Mouse (Mus musculus): ENCODE measurements around the gene Ccdc12. TPM values are rescaled to one million over a fixed set of nuclear protein-coding genes. Genes with fewer than 3 reads are reported as not detected.

The Ccdc12 gene
- polyA plus RNA-seq, 1 experiment from 2014 or later = 138 TPM

- Histone ChIP-seq H3K4me3 (ENCODE audit: low read depth, low read length) (no peak overlapping the region), H3K9ac (replicated peaks; ENCODE audit: low read depth, low read length) (no peak overlapping the region), H3K27me3 (ENCODE audit: control insufficient read depth, insufficient read depth, low read length) (no peaks in the 10 kb centered on the region), H3K9me3 (ENCODE audit: control insufficient read depth, low read depth, low read length) (no peaks in the 10 kb centered on the region), H3K4me2 (replicated peaks; ENCODE audit: low read depth, low read length) (no peak overlapping the region), H3K36me3 (ENCODE audit: control insufficient read depth, insufficient read depth, low read length) (peaks cover 11% of the 10 kb centered on the region), H3K27ac (ENCODE audit: low read length) (no peak overlapping the region), H3K4me1 (ENCODE audit: control insufficient read depth, insufficient read depth, low read length) (no peaks in the 10 kb centered on the region)
- no peak for ATAC-seq (ENCODE audit: insufficient number of reproducible peaks, insufficient read depth, low FRiP score, low read depth)
- WGBS = 96% methylated on average over 1 of the region's 1 CpGs
Observed at GRCm38 (mm10) chr9:110711532-110711931, 55.2 kb downstream of the Ccdc12 start.

GRCm38 (mm10) chr9:110711996-110712395 lies 55.7 kb downstream of the Ccdc12 start:
- H3K4me1 ChIP-seq (ENCODE audit: control insufficient read depth, insufficient read depth, low read length) = no peaks in the 10 kb centered on the region
- H3K9ac ChIP-seq (replicated peaks; ENCODE audit: low read depth, low read length) = no peak overlapping the region
- no peak for ATAC-seq (ENCODE audit: insufficient number of reproducible peaks, insufficient read depth, low FRiP score, low read depth)
- H3K4me2 ChIP-seq (replicated peaks; ENCODE audit: low read depth, low read length) = no peak overlapping the region
- H3K4me3 ChIP-seq (ENCODE audit: low read depth, low read length) = no peak overlapping the region
- H3K9me3 ChIP-seq (ENCODE audit: control insufficient read depth, low read depth, low read length) = no peaks in the 10 kb centered on the region
- 91% methylated on average over 6 of the region's 6 CpGs for WGBS
- peaks cover 8% of the 10 kb centered on the region for H3K36me3 ChIP-seq (ENCODE audit: control insufficient read depth, insufficient read depth, low read length)
- no peaks in the 10 kb centered on the region for H3K27me3 ChIP-seq (ENCODE audit: control insufficient read depth, insufficient read depth, low read length)
- H3K27ac ChIP-seq (ENCODE audit: low read length) = no peak overlapping the region

- H3K27me3 ChIP-seq (ENCODE audit: control insufficient read depth, insufficient read depth, low read length) = no peaks in the 10 kb centered on the region
- 77% methylated on average over 4 of the region's 4 CpGs for WGBS
- H3K4me2 ChIP-seq (replicated peaks; ENCODE audit: low read depth, low read length) = no peak overlapping the region
- H3K4me3 ChIP-seq (ENCODE audit: low read depth, low read length) = no peak overlapping the region
- no peaks in the 10 kb centered on the region for H3K9me3 ChIP-seq (ENCODE audit: control insufficient read depth, low read depth, low read length)
- no peak for ATAC-seq (ENCODE audit: insufficient number of reproducible peaks, insufficient read depth, low FRiP score, low read depth)
- no peak overlapping the region for H3K27ac ChIP-seq (ENCODE audit: low read length)
- peaks cover 8% of the 10 kb centered on the region; the same call in 1 of the 2 replicates for H3K36me3 ChIP-seq (ENCODE audit: control insufficient read depth, insufficient read depth, low read length)
- no peak overlapping the region for H3K9ac ChIP-seq (replicated peaks; ENCODE audit: low read depth, low read length)
- no peaks in the 10 kb centered on the region for H3K4me1 ChIP-seq (ENCODE audit: control insufficient read depth, insufficient read depth, low read length)
Observed at GRCm38 (mm10) chr9:110712545-110712944, 56.2 kb downstream of the Ccdc12 start.

GRCm38 (mm10) chr9:110713389-110713788 lies 57.1 kb downstream of the Ccdc12 start:
- H3K4me2 ChIP-seq (replicated peaks; ENCODE audit: low read depth, low read length) = no peak overlapping the region
- ATAC-seq (ENCODE audit: insufficient number of reproducible peaks, insufficient read depth, low FRiP score, low read depth) = no peak
- H3K36me3 ChIP-seq (ENCODE audit: control insufficient read depth, insufficient read depth, low read length) = peaks cover 8% of the 10 kb centered on the region; the same call in 1 of the 2 replicates
- H3K27ac ChIP-seq (ENCODE audit: low read length) = no peak overlapping the region
- no peaks in the 10 kb centered on the region for H3K4me1 ChIP-seq (ENCODE audit: control insufficient read depth, insufficient read depth, low read length)
- 51% methylated on average over 1 of the region's 1 CpGs for WGBS
- H3K9me3 ChIP-seq (ENCODE audit: control insufficient read depth, low read depth, low read length) = no peaks in the 10 kb centered on the region
- H3K4me3 ChIP-seq (ENCODE audit: low read depth, low read length) = no peak overlapping the region
- no peaks in the 10 kb centered on the region for H3K27me3 ChIP-seq (ENCODE audit: control insufficient read depth, insufficient read depth, low read length)
- no peak overlapping the region for H3K9ac ChIP-seq (replicated peaks; ENCODE audit: low read depth, low read length)

DNA sequence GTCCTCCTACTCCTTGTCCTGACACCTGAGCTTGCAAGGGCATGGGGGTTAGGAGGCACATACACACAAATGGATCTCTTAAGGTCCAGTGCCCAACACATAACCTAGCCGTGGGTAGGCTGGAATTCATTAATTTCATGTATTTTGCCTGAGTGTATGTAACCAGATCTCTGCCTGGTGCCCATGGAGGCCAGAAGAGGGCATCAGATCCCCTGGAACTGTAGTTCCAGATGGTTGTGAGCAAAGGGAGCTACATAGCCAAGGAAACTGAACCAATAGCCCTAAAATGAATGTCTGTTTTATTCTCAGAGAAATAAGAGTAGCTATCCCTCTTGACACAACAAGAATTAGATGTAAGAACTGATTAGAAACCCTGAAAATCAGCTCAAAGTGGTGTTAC lies 59.1 kb downstream of the Ccdc12 start:
- no peak overlapping the region for H3K27ac ChIP-seq (ENCODE audit: low read length)
- H3K4me2 ChIP-seq (replicated peaks; ENCODE audit: low read depth, low read length) = no peak overlapping the region
- H3K9ac ChIP-seq (replicated peaks; ENCODE audit: low read depth, low read length) = no peak overlapping the region
- no peaks in the 10 kb centered on the region for H3K27me3 ChIP-seq (ENCODE audit: control insufficient read depth, insufficient read depth, low read length)
- H3K4me3 ChIP-seq (ENCODE audit: low read depth, low read length) = no peak overlapping the region
- 56% methylated on average over 1 of the region's 1 CpGs for WGBS
- peaks cover 8% of the 10 kb centered on the region; the same call in 1 of the 2 replicates for H3K36me3 ChIP-seq (ENCODE audit: control insufficient read depth, insufficient read depth, low read length)
- ATAC-seq (ENCODE audit: insufficient number of reproducible peaks, insufficient read depth, low FRiP score, low read depth) = no peak
- no peaks in the 10 kb centered on the region for H3K9me3 ChIP-seq (ENCODE audit: control insufficient read depth, low read depth, low read length)
- H3K4me1 ChIP-seq (ENCODE audit: control insufficient read depth, insufficient read depth, low read length) = no peaks in the 10 kb centered on the region

GRCm38 (mm10) chr9:110716775-110717174 lies 60.5 kb downstream of the Ccdc12 start:
- H3K36me3 ChIP-seq (ENCODE audit: control insufficient read depth, insufficient read depth, low read length) = peaks cover 6% of the 10 kb centered on the region; the same call in 1 of the 2 replicates
- H3K4me1 ChIP-seq (ENCODE audit: control insufficient read depth, insufficient read depth, low read length) = no peaks in the 10 kb centered on the region
- H3K9ac ChIP-seq (replicated peaks; ENCODE audit: low read depth, low read length) = no peak overlapping the region
- ATAC-seq (ENCODE audit: insufficient number of reproducible peaks, insufficient read depth, low FRiP score, low read depth) = peak; percentile 54; the same call in 1 of the 2 replicates
- no peak overlapping the region for H3K4me3 ChIP-seq (ENCODE audit: low read depth, low read length)
- H3K27ac ChIP-seq (ENCODE audit: low read length) = no peak overlapping the region
- 31% methylated on average over 4 of the region's 4 CpGs for WGBS
- H3K9me3 ChIP-seq (ENCODE audit: control insufficient read depth, low read depth, low read length) = no peaks in the 10 kb centered on the region
- no peak overlapping the region for H3K4me2 ChIP-seq (replicated peaks; ENCODE audit: low read depth, low read length)
- H3K27me3 ChIP-seq (ENCODE audit: control insufficient read depth, insufficient read depth, low read length) = no peaks in the 10 kb centered on the region

DNA sequence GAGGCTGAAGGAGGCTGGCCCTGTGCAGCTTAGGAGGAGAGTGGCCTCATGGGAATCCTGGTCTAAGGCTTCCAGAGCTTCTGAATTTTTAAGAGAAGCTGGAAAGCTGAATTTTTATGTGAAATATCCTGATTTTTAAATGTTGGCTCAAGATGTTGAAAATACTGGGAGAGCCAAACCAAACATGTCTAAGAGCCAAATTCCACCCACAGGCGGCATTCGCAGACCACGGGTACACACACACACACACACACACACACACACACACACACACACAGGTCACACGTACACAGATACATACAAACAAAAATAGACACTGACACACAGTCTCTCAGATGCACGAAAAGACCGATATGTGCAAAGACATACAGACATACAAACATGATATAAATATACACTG lies 61.8 kb downstream of the Ccdc12 start:
- Histone ChIP-seq H3K4me3 (ENCODE audit: low read depth, low read length) (no peak overlapping the region), H3K9me3 (ENCODE audit: control insufficient read depth, low read depth, low read length) (no peaks in the 10 kb centered on the region), H3K36me3 (ENCODE audit: control insufficient read depth, insufficient read depth, low read length) (peaks cover 3% of the 10 kb centered on the region; the same call in 1 of the 2 replicates), H3K4me2 (replicated peaks; ENCODE audit: low read depth, low read length) (no peak overlapping the region), H3K27me3 (ENCODE audit: control insufficient read depth, insufficient read depth, low read length) (no peaks in the 10 kb centered on the region), H3K4me1 (ENCODE audit: control insufficient read depth, insufficient read depth, low read length) (no peaks in the 10 kb centered on the region), H3K27ac (ENCODE audit: low read length) (no peak overlapping the region), H3K9ac (replicated peaks; ENCODE audit: low read depth, low read length) (no peak overlapping the region)
- ATAC-seq (ENCODE audit: insufficient number of reproducible peaks, insufficient read depth, low FRiP score, low read depth) = no peak
- WGBS = 92% methylated on average over 6 of the region's 6 CpGs

DNA sequence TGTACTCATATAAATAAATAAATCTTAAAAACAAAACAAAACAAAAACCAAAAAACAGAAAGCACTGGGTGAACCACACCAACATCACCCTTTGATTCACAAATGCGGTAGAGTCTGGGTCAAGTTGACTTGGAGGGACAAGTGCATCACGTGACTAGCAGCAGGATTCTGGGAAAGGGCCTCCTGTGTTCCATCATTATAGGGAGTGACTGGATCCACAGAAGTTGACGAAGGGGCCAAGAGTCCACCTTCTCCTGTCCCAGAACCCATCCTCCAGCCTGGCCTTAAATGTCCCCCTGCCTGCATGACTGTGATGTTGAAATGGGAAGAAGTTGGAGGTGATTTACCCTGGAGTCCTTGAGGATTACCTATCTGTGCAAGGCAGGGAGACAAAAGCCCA lies 62.5 kb downstream of the Ccdc12 start:
- no peak overlapping the region for H3K27ac ChIP-seq (ENCODE audit: low read length)
- H3K9ac ChIP-seq (replicated peaks; ENCODE audit: low read depth, low read length) = no peak overlapping the region
- H3K9me3 ChIP-seq (ENCODE audit: control insufficient read depth, low read depth, low read length) = no peaks in the 10 kb centered on the region
- no peaks in the 10 kb centered on the region for H3K27me3 ChIP-seq (ENCODE audit: control insufficient read depth, insufficient read depth, low read length)
- H3K4me1 ChIP-seq (ENCODE audit: control insufficient read depth, insufficient read depth, low read length) = no peaks in the 10 kb centered on the region
- no peak for ATAC-seq (ENCODE audit: insufficient number of reproducible peaks, insufficient read depth, low FRiP score, low read depth)
- no peak overlapping the region for H3K4me2 ChIP-seq (replicated peaks; ENCODE audit: low read depth, low read length)
- H3K36me3 ChIP-seq (ENCODE audit: control insufficient read depth, insufficient read depth, low read length) = peaks cover 3% of the 10 kb centered on the region; the same call in 1 of the 2 replicates
- no peak overlapping the region for H3K4me3 ChIP-seq (ENCODE audit: low read depth, low read length)
- 81% methylated on average over 3 of the region's 3 CpGs for WGBS

DNA sequence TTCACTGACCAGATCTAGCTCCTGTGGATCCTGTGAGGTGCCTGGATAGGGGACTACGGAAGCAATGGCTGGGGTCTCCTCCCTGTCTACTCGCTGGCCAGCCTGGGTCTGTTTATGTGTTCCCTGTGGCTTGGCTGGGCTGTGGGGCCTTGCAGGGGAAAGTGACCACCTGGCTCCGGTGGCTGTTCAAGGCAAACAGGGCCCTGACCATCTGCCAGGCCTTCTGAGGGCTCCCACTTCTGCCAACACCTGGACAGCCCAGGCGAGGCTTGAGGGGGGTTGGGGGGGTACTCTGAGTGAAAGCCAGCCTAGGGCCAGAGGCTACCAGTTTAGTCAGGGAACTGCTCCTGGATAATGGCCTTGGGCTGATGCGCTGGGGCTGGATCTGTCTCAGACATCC lies 63.7 kb downstream of the Ccdc12 start:
- Histone ChIP-seq H3K4me2 (replicated peaks; ENCODE audit: low read depth, low read length) (no peak overlapping the region), H3K4me1 (ENCODE audit: control insufficient read depth, insufficient read depth, low read length) (no peaks in the 10 kb centered on the region), H3K27ac (ENCODE audit: low read length) (no peak overlapping the region), H3K27me3 (ENCODE audit: control insufficient read depth, insufficient read depth, low read length) (no peaks in the 10 kb centered on the region), H3K36me3 (ENCODE audit: control insufficient read depth, insufficient read depth, low read length) (peaks cover 2% of the 10 kb centered on the region; the same call in 1 of the 2 replicates), H3K9ac (replicated peaks; ENCODE audit: low read depth, low read length) (no peak overlapping the region), H3K4me3 (ENCODE audit: low read depth, low read length) (no peak overlapping the region), H3K9me3 (ENCODE audit: control insufficient read depth, low read depth, low read length) (no peaks in the 10 kb centered on the region)
- ATAC-seq (ENCODE audit: insufficient number of reproducible peaks, insufficient read depth, low FRiP score, low read depth) = no peak
- 47% methylated on average over 5 of the region's 5 CpGs for WGBS
